Mouse (Mus musculus) kidney, adult 2 months (tissue): Measurements from ENCODE around the gene Ftl1.
"Not testable (repeated sequence)": the region's sequence is repeated elsewhere in the genome, so short reads cannot be mapped to it uniquely, and the experiment has no call there.

Experiments used
- CTCF ChIP-seq: fragments of 200-500 bp; conservative IDR thresholded peaks from 2 replicates; pipeline ENCODE4 v1.5.1; 2011; ENCODE audit warnings: low read depth, mild to moderate bottlenecking, control low read depth, low read length, moderate library complexity, mixed read lengths; ENCODE audit not compliant: insufficient read depth, insufficient read length
- POLR2A ChIP-seq: fragments of 200-500 bp; IDR thresholded peaks from one replicate; pipeline ENCODE4 v1.6.1; 2011; ENCODE audit warnings: low read depth, low read length, control low read depth

- not testable (repeated sequence) for TF ChIP-seq CTCF, POLR2A
These were observed 20.6 kb upstream of the Ftl1 start for GRCm38 (mm10) chr7:45480310-45480709.
